Mouse (Mus musculus) myocyte (in vitro differentiated cells): ENCODE measurements around the gene Mta3. TPM values are rescaled to one million over a fixed set of nuclear protein-coding genes. Genes with fewer than 3 reads are reported as not detected.

Experiments used
- H3K27me3 ChIP-seq: one replicate; pipeline ENCODE4 v1.6.1; 2011; ENCODE audit not compliant: control insufficient read depth, insufficient read depth, insufficient read length
- H3K36me3 ChIP-seq: one replicate; pipeline ENCODE4 v1.6.1; 2011; ENCODE audit not compliant: control insufficient read depth, insufficient read depth
- H3K4me2 ChIP-seq: one replicate; pipeline ENCODE4 v1.6.1; 2011; ENCODE audit warnings: low read depth, control low read depth
- H3K4me3 ChIP-seq: one replicate; pipeline ENCODE4 v1.5.1; 2011; ENCODE audit warnings: mild to moderate bottlenecking, control low read depth, moderate library complexity
- H3K79me2 ChIP-seq: one replicate; pipeline ENCODE4 v1.6.1; 2011; ENCODE audit not compliant: control insufficient read depth, insufficient read depth
- H3ac ChIP-seq: one replicate; pipeline ENCODE4 v1.6.1; 2011; ENCODE audit not compliant: control insufficient read depth, insufficient read length
- CEBPB ChIP-seq: IDR thresholded peaks from 2 replicates; pipeline ENCODE4 v1.6.1; 2011; ENCODE audit warnings: mild to moderate bottlenecking, moderate library complexity; ENCODE audit not compliant: poor library complexity, insufficient read depth, severe bottlenecking
- E2F4 ChIP-seq: IDR thresholded peaks from one replicate; pipeline ENCODE4 v1.6.1; 2011; ENCODE audit warnings: mild to moderate bottlenecking, control low read depth, moderate library complexity; ENCODE audit not compliant: insufficient read depth
- MAX ChIP-seq: IDR thresholded peaks from one replicate; pipeline ENCODE4 v1.6.1; 2011; ENCODE audit warnings: low read depth, mild to moderate bottlenecking, control low read depth
- MYOD1 ChIP-seq, 3 experiments: IDR thresholded peaks; one replicate each; pipeline ENCODE4 v1.6.1; 2011; ENCODE audit warnings: control low read depth in 2 of 3, low read depth in 2 of 3, mild to moderate bottlenecking in 2 of 3, moderate library complexity in 1 of 3; ENCODE audit not compliant: insufficient read length in 2 of 3, control insufficient read depth in 1 of 3
- MYOG ChIP-seq, 3 experiments: IDR thresholded peaks; one replicate each; pipeline ENCODE4 v1.6.1; 2011; ENCODE audit warnings: control low read depth in 2 of 3, low read depth in 2 of 3, mild to moderate bottlenecking in 2 of 3; ENCODE audit not compliant: insufficient read length in 2 of 3, control insufficient read depth in 1 of 3, insufficient read depth in 1 of 3
- POLR2A ChIP-seq: IDR thresholded peaks from one replicate; pipeline ENCODE4 v1.6.1; 2011; ENCODE audit warnings: low read depth, mild to moderate bottlenecking, control low read depth, moderate library complexity; ENCODE audit not compliant: insufficient read length
- POLR2AphosphoS2 ChIP-seq: IDR thresholded peaks from one replicate; pipeline ENCODE4 v1.6.1; 2011; ENCODE audit warnings: low read depth, control low read depth; ENCODE audit not compliant: insufficient read length
- REST ChIP-seq: IDR thresholded peaks from one replicate; pipeline ENCODE4 v1.6.1; 2011; ENCODE audit warnings: mild to moderate bottlenecking, control low read depth, moderate library complexity; ENCODE audit not compliant: insufficient read depth, insufficient read length
- SRF ChIP-seq: IDR thresholded peaks from one replicate; pipeline ENCODE4 v1.6.1; 2011; ENCODE audit warnings: low read depth; ENCODE audit not compliant: control insufficient read depth, insufficient read length
- TCF12 ChIP-seq: IDR thresholded peaks from one replicate; pipeline ENCODE4 v1.6.1; 2011; ENCODE audit warnings: mild to moderate bottlenecking, control low read depth; ENCODE audit not compliant: poor library complexity, insufficient read depth, severe bottlenecking
- TCF3 ChIP-seq: IDR thresholded peaks from one replicate; pipeline ENCODE4 v1.6.1; 2011; ENCODE audit warnings: low read depth, control low read depth; ENCODE audit not compliant: insufficient read length
- USF1 ChIP-seq: IDR thresholded peaks from one replicate; pipeline ENCODE4 v1.6.1; 2011; ENCODE audit warnings: low read depth, mild to moderate bottlenecking, control low read depth, moderate library complexity
- polyA plus RNA-seq: library from polyadenylated mRNA; unstranded; fragments of >200 nt; fragmentation: generic; extraction: Trizol; gene quantifications from one replicate; pipeline ENCODE4 v1.2.1, GENCODE M21; 2012; ENCODE audit warnings: missing spikeins

The Mta3 gene
- polyA plus RNA-seq, 1 experiment, result 30.6 TPM

GRCm38 (mm10) chr17:83712341-83712740, 6.4 kb downstream of the Mta3 start:
- H3K4me2 ChIP-seq, result no peak overlapping the region
- peaks cover 8% of the 10 kb centered on the region for H3K36me3 ChIP-seq

DNA sequence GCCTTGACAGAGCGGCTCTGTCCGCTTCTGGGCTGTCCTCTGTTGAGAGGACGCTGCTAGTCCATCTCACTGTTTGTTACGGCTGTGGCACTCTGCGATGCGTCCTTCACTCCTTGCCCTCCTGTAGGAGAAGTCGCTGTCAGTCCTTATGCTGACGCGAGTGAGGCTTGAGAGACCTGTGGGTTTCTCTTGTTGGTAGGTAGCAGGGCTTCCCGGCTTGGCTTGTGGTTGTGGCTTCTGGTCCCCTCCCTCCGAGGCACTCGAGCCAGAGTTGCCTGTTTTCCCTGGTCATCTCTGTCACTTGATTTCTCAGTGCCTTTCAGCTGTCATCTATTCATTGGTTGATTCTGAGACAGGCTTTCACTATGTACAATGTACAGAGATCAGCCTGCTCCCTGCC, 14.5 kb downstream of the Mta3 start:
- no peak for TF ChIP-seq SRF
- no peak for TF ChIP-seq POLR2AphosphoS2
- TF ChIP-seq MYOD1 (IDR thresholded peaks at IDR 0.05; ENCODE audit: control insufficient read depth in 1 of 3, insufficient read length in 2 of 3, low read depth in 2 of 3), result no peak
- TF ChIP-seq REST, result no peak
- TF ChIP-seq TCF3, result no peak
- no peak for TF ChIP-seq E2F4
- Histone ChIP-seq H3K4me3 (no peak overlapping the region), H3K79me2 (no peaks in the 10 kb centered on the region), H3K27me3 (no peaks in the 10 kb centered on the region), H3ac (no peak overlapping the region), H3K4me2 (no peak overlapping the region), H3K36me3 (peaks cover 10% of the 10 kb centered on the region)

More at GRCm38 (mm10) chr17:83712341-83712740, 6.4 kb downstream of the Mta3 start:
- H3K79me2 ChIP-seq, result no peaks in the 10 kb centered on the region
- no peak overlapping the region for H3ac ChIP-seq
- no peak overlapping the region for H3K4me3 ChIP-seq
- no peak for TF ChIP-seq E2F4
- TF ChIP-seq POLR2AphosphoS2, result no peak
- no peak for TF ChIP-seq TCF12
- no peak for TF ChIP-seq MYOD1 (IDR thresholded peaks at IDR 0.05; ENCODE audit: control insufficient read depth in 1 of 3, insufficient read length in 2 of 3, low read depth in 2 of 3)
- no peak for TF ChIP-seq USF1
- no peak for TF ChIP-seq TCF3
- H3K27me3 ChIP-seq, result no peaks in the 10 kb centered on the region

GRCm38 (mm10) chr17:83721157-83721556, 15.2 kb downstream of the Mta3 start:
- H3K4me3 ChIP-seq, result no peak overlapping the region
- no peaks in the 10 kb centered on the region for H3K27me3 ChIP-seq
- no peak overlapping the region for H3K4me2 ChIP-seq
- H3ac ChIP-seq, result no peak overlapping the region
- TF ChIP-seq MYOG (IDR thresholded peaks at IDR 0.05; ENCODE audit: control insufficient read depth in 1 of 3, insufficient read depth in 1 of 3, insufficient read length in 2 of 3, low read depth in 2 of 3), result no peak
- TF ChIP-seq SRF, result no peak
- TF ChIP-seq E2F4, result no peak
- TF ChIP-seq MAX, result no peak
- TF ChIP-seq TCF12, result no peak
- TF ChIP-seq POLR2AphosphoS2, result no peak
- TF ChIP-seq MYOD1 (IDR thresholded peaks at IDR 0.05; ENCODE audit: control insufficient read depth in 1 of 3, insufficient read length in 2 of 3, low read depth in 2 of 3), result no peak
- TF ChIP-seq CEBPB, result no peak
- TF ChIP-seq POLR2A, result no peak
- H3K79me2 ChIP-seq, result no peaks in the 10 kb centered on the region
- H3K36me3 ChIP-seq, result peaks cover 5% of the 10 kb centered on the region

DNA sequence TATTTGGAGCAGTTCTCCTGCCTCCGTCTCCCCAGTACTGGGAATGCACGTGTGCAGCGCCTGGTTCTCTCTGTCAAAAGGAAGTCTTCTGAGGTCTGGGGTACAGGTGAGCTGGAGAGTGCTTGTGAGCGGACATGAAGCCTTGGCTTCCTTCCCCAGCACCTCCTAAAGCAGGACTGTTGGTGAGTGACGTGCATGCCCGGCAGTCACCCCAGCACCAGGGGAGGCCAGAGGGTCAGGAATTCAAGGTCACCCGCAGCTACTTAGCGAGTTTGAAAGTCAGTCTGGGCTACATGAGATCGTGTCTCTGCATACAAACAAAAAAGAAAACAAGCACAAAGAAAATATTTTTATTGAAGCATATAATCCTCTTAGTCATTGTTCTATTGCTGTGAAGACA, 17.1 kb downstream of the Mta3 start:
- Histone ChIP-seq H3K27me3 (no peaks in the 10 kb centered on the region), H3K4me3 (no peak overlapping the region), H3ac (no peak overlapping the region), H3K4me2 (no peak overlapping the region), H3K79me2 (no peaks in the 10 kb centered on the region), H3K36me3 (peaks cover 4% of the 10 kb centered on the region)
- no peak for TF ChIP-seq TCF3
- no peak for TF ChIP-seq TCF12
- TF ChIP-seq POLR2A, result no peak
- no peak for TF ChIP-seq USF1
- TF ChIP-seq SRF, result no peak
- TF ChIP-seq POLR2AphosphoS2, result no peak
- TF ChIP-seq MYOD1 (IDR thresholded peaks at IDR 0.05; ENCODE audit: control insufficient read depth in 1 of 3, insufficient read length in 2 of 3, low read depth in 2 of 3), result no peak
- TF ChIP-seq MAX, result no peak
- no peak for TF ChIP-seq REST
- TF ChIP-seq CEBPB, result no peak
- TF ChIP-seq MYOG (IDR thresholded peaks at IDR 0.05; ENCODE audit: control insufficient read depth in 1 of 3, insufficient read depth in 1 of 3, insufficient read length in 2 of 3, low read depth in 2 of 3), result no peak
- no peak for TF ChIP-seq E2F4

- Histone ChIP-seq H3K4me2 (no peak overlapping the region), H3K4me3 (no peak overlapping the region), H3K27me3 (no peaks in the 10 kb centered on the region), H3ac (no peak overlapping the region), H3K79me2 (no peaks in the 10 kb centered on the region), H3K36me3 (no peaks in the 10 kb centered on the region)
- TF ChIP-seq POLR2A (no peak), TCF3 (no peak), MYOD1 (IDR thresholded peaks at IDR 0.05; ENCODE audit: control insufficient read depth in 1 of 3, insufficient read length in 2 of 3, low read depth in 2 of 3) (no peak)
These were observed 20.5 kb downstream of the Mta3 start for GRCm38 (mm10) chr17:83726496-83726895.
